Mouse (Mus musculus) CH12.LX (cell line): Measurements from ENCODE around the gene 1810049J17Rik. TPM values are rescaled to one million over a fixed set of nuclear protein-coding genes. Genes with fewer than 3 reads are reported as not detected.

ENCODE experiments used
- DNase-seq: peaks from one replicate; pipeline ENCODE4 v3.0.0-alpha.2; 2013; ENCODE audit errors: extremely low read depth
- H3K27ac ChIP-seq: 2 replicates; pipeline ENCODE4 v1.5.1; 2012; ENCODE audit warnings: low read depth, mild to moderate bottlenecking, control low read depth, moderate library complexity; ENCODE audit not compliant: insufficient read depth
- H3K27me3 ChIP-seq: replicated peaks from 2 replicates; pipeline ENCODE3; 2012; ENCODE audit warnings: inconsistent platforms
- H3K36me3 ChIP-seq, 2 experiments: replicated peaks in 1 of 2; 2 replicates each; pipeline versions ENCODE3 to v1.6.1; 2012; ENCODE audit warnings: inconsistent platforms in 1 of 2, low read length in 1 of 2, mild to moderate bottlenecking in 1 of 2, mixed read lengths in 1 of 2, moderate library complexity in 1 of 2; ENCODE audit not compliant: control insufficient read depth in 1 of 2, insufficient read depth in 1 of 2
- H3K4me1 ChIP-seq, 2 experiments: 2 replicates each; pipeline ENCODE4 v1.6.1; 2012; ENCODE audit warnings: inconsistent platforms in 1 of 2, moderate library complexity in 1 of 2; ENCODE audit not compliant: insufficient read depth in 2 of 2, control insufficient read depth in 1 of 2
- H3K4me2 ChIP-seq: 2 replicates; pipeline ENCODE4 v1.6.1; 2012; ENCODE audit warnings: low read depth, mild to moderate bottlenecking, control low read depth; ENCODE audit not compliant: poor library complexity, insufficient read depth, severe bottlenecking
- H3K4me3 ChIP-seq, 3 experiments: fragments of 150-350 bp in 1 of 3; sonication (generic) in 1 of 3; replicated peaks in 1 of 3; 2 replicates each; pipeline versions ENCODE3 to v1.5.1; 2011 to 2012; ENCODE audit warnings: low read depth in 2 of 3, low read length in 2 of 3, mild to moderate bottlenecking in 2 of 3, moderate library complexity in 2 of 3, control low read depth in 1 of 3, improper control_type of control experiment in 1 of 3, inconsistent platforms in 1 of 3, mixed read lengths in 1 of 3; ENCODE audit not compliant: poor library complexity in 1 of 3
- H3K79me2 ChIP-seq: replicated peaks from 2 replicates; pipeline ENCODE4 v1.6.1; 2012; ENCODE audit warnings: mild to moderate bottlenecking, moderate library complexity; ENCODE audit not compliant: control insufficient read depth, poor library complexity, insufficient read depth, severe bottlenecking; ENCODE audit errors: extremely low read depth
- H3K9ac ChIP-seq: 2 replicates; pipeline ENCODE4 v1.6.1; 2012; ENCODE audit warnings: low read depth, mild to moderate bottlenecking, control low read depth, moderate library complexity; ENCODE audit not compliant: insufficient read depth
- H3K9me3 ChIP-seq: replicated peaks from 2 replicates; pipeline ENCODE3; 2012; ENCODE audit warnings: low read length, inconsistent platforms, mixed read lengths
- CHD2 ChIP-seq: IDR thresholded peaks from 2 replicates; pipeline ENCODE4 v1.6.1; 2011; ENCODE audit warnings: low read length, improper control_type of control experiment
- ETS1 ChIP-seq: conservative IDR thresholded peaks from 2 replicates; pipeline ENCODE4 v1.6.1; 2012; ENCODE audit warnings: low read depth, mild to moderate bottlenecking, inconsistent platforms, low read length, improper control_type of control experiment, moderate library complexity
- GABPA ChIP-seq: IDR thresholded peaks from 2 replicates; pipeline ENCODE4 v1.6.1; 2012; ENCODE audit warnings: low read depth, low read length, improper control_type of control experiment, inconsistent platforms; ENCODE audit not compliant: insufficient replicate concordance
- HCFC1 ChIP-seq: IDR thresholded peaks from 2 replicates; pipeline ENCODE4 v1.6.1; 2012; ENCODE audit warnings: low read depth, mild to moderate bottlenecking, inconsistent platforms, low read length, improper control_type of control experiment
- IRF4 ChIP-seq: IDR thresholded peaks from 2 replicates; pipeline ENCODE4 v1.6.1; 2014; ENCODE audit warnings: low read depth, mild to moderate bottlenecking, inconsistent platforms, low read length, improper control_type of control experiment
- JUND ChIP-seq: conservative IDR thresholded peaks from 2 replicates; pipeline ENCODE4 v1.6.1; 2011; ENCODE audit warnings: low read depth, low read length, improper control_type of control experiment
- KAT2A ChIP-seq: IDR thresholded peaks from 2 replicates; pipeline ENCODE4 v1.6.1; 2012; ENCODE audit warnings: low read length, improper control_type of control experiment, inconsistent platforms; ENCODE audit not compliant: insufficient replicate concordance
- MAFK ChIP-seq: IDR thresholded peaks from 2 replicates; pipeline ENCODE4 v1.6.1; 2011; ENCODE audit warnings: low read length, improper control_type of control experiment; ENCODE audit not compliant: insufficient replicate concordance
- MAX ChIP-seq: IDR thresholded peaks from 2 replicates; pipeline ENCODE4 v1.6.1; 2011; ENCODE audit warnings: low read length, improper control_type of control experiment
- MAZ ChIP-seq: IDR thresholded peaks from 2 replicates; pipeline ENCODE4 v1.6.1; 2012; ENCODE audit warnings: low read depth, mild to moderate bottlenecking, inconsistent platforms, low read length, improper control_type of control experiment, moderate library complexity
- MXI1 ChIP-seq: IDR thresholded peaks from 2 replicates; pipeline ENCODE4 v1.6.1; 2011; ENCODE audit warnings: mild to moderate bottlenecking, low read depth, low read length, improper control_type of control experiment
- MYC ChIP-seq: IDR thresholded peaks from 2 replicates; pipeline ENCODE4 v1.6.1; 2011; ENCODE audit warnings: low read depth, mild to moderate bottlenecking, improper control_type of control experiment, low read length
- NELFE ChIP-seq: IDR thresholded peaks from 2 replicates; pipeline ENCODE4 v1.6.1; 2011; ENCODE audit warnings: low read depth, low read length, improper control_type of control experiment
- POLR2AphosphoS2 ChIP-seq: IDR thresholded peaks from 2 replicates; pipeline ENCODE4 v1.6.1; 2011; ENCODE audit warnings: low read depth, low read length, improper control_type of control experiment
- SIN3A ChIP-seq: IDR thresholded peaks from 2 replicates; pipeline ENCODE4 v1.6.1; 2012; ENCODE audit warnings: low read length, improper control_type of control experiment, inconsistent platforms
- SMC3 ChIP-seq: IDR thresholded peaks from 2 replicates; pipeline ENCODE4 v1.6.1; 2011; ENCODE audit warnings: low read depth, low read length, improper control_type of control experiment
- TBP ChIP-seq: conservative IDR thresholded peaks from 2 replicates; pipeline ENCODE4 v1.6.1; 2011; ENCODE audit warnings: low read depth, low read length, improper control_type of control experiment
- TCF12 ChIP-seq: IDR thresholded peaks from 2 replicates; pipeline ENCODE4 v1.6.1; 2014; ENCODE audit warnings: low read depth, mild to moderate bottlenecking, inconsistent platforms, low read length, improper control_type of control experiment
- UBTF ChIP-seq: IDR thresholded peaks from 2 replicates; pipeline ENCODE4 v1.6.1; 2012; ENCODE audit warnings: low read depth, mild to moderate bottlenecking, inconsistent platforms, low read length, improper control_type of control experiment, moderate library complexity
- USF2 ChIP-seq: conservative IDR thresholded peaks from 2 replicates; pipeline ENCODE4 v1.6.1; 2011; ENCODE audit warnings: low read depth, low read length, improper control_type of control experiment
- ZC3H11A ChIP-seq: IDR thresholded peaks from 2 replicates; pipeline ENCODE4 v1.6.1; 2012; ENCODE audit warnings: low read depth, mild to moderate bottlenecking, inconsistent platforms, low read length, improper control_type of control experiment
- ZKSCAN1 ChIP-seq: IDR thresholded peaks from 2 replicates; pipeline ENCODE4 v1.6.1; 2012; ENCODE audit warnings: low read depth, inconsistent platforms, low read length, improper control_type of control experiment, borderline replicate concordance
- ZMIZ1 ChIP-seq: IDR thresholded peaks from 2 replicates; pipeline ENCODE4 v1.6.1; 2012; ENCODE audit warnings: low read depth, mild to moderate bottlenecking, inconsistent platforms, low read length, improper control_type of control experiment
- ZNF384 ChIP-seq: IDR thresholded peaks from 2 replicates; pipeline ENCODE4 v1.6.1; 2012; ENCODE audit warnings: low read depth, low read length, improper control_type of control experiment, inconsistent platforms
- dilution Hi-C: fragments of 300-500 bp; cut with MboI; formaldehyde crosslinking; loops from 2 replicates; pipeline ENCODE4 v1.14.3; 2020; ENCODE audit warnings: low sequenced_read_pairs; ENCODE audit not compliant: extremely low pct_unique_long_range_greater_than_20kb, extremely low pct_ligation_motif_present
- in situ Hi-C: fragments of 300-500 bp; cut with MboI; formaldehyde crosslinking; loops from 3 replicates; pipeline ENCODE4 v1.14.3; 2019; ENCODE audit warnings: low sequenced_read_pairs, low pct_ligation_motif_present, low pct_unique_long_range_greater_than_20kb, mixed read lengths
- polyA plus RNA-seq: library from polyadenylated mRNA; unstranded; fragments of >175 nt; gene quantifications from 2 replicates; pipeline ENCODE4 v1.2.1, GENCODE M21; 2012; ENCODE audit warnings: low read depth; ENCODE audit not compliant: insufficient read length
- total RNA-seq, 2 experiments: library from RNA; depleted of rRNA; stranded (reverse); fragments of 300-350 nt in 1 of 2; fragments of >200 nt in 1 of 2; gene quantifications; 2 replicates each; pipeline ENCODE4 v1.2.3; 2012 to 2014

The 1810049J17Rik gene
- total and polyA plus RNA-seq, 3 experiments = 17.6 TPM; not detected in 2

- Histone ChIP-seq H3K27ac (no peak overlapping the region), H3K36me3 (peaks cover 2 to 37% of the 10 kb centered on the region in 2 experiments), H3K4me2 (no peak overlapping the region), H3K27me3 (no peaks in the 10 kb centered on the region), H3K79me2 (no peaks in the 10 kb centered on the region), H3K4me3 (no peak overlapping the region), H3K4me1 (no peaks in the 10 kb centered on the region), H3K9ac (no peak overlapping the region), H3K9me3 (no peaks in the 10 kb centered on the region)
- dilution Hi-C loops = no loop called here
- no peak for TF ChIP-seq CHD2
- TF ChIP-seq TBP = no peak
- TF ChIP-seq MYC = no peak
- TF ChIP-seq ETS1 = no peak
- no peak for TF ChIP-seq MXI1
- no peak for TF ChIP-seq UBTF
- TF ChIP-seq ZC3H11A = no peak
- no peak for TF ChIP-seq GABPA
- no peak for TF ChIP-seq MAX
- in situ Hi-C loops = loop anchor here (10.0 kb wide), 1 partner anchor 167 kb away; no protein-coding TSS in a partner anchor
- no peak for DNase-seq
Observed at GRCm38 (mm10) chr15:12362001-12362700, 40.5 kb upstream of the 1810049J17Rik start.

GRCm38 (mm10) chr15:12360519-12361212 is 39.0 kb upstream of the 1810049J17Rik start:
- H3K9me3 ChIP-seq = no peaks in the 10 kb centered on the region
- in situ Hi-C loops (loop anchor here (10.0 kb wide), 1 partner anchor 166 kb away; no protein-coding TSS in a partner anchor), dilution Hi-C loops (no loop called here)
- no peaks in the 10 kb centered on the region for H3K79me2 ChIP-seq
- DNase-seq = no peak
- TF ChIP-seq MAX (no peak), SMC3 (no peak), MAFK (no peak), KAT2A (no peak), ZMIZ1 (no peak), ZC3H11A (no peak), ZNF384 (no peak), JUND (no peak), TCF12 (no peak), MXI1 (no peak), SIN3A (no peak), IRF4 (no peak), NELFE (no peak), ZKSCAN1 (no peak), HCFC1 (no peak), MAZ (no peak), GABPA (no peak), USF2 (no peak), POLR2AphosphoS2 (no peak)
- H3K4me2 ChIP-seq = no peak overlapping the region
- H3K27me3 ChIP-seq = no peaks in the 10 kb centered on the region
- H3K9ac ChIP-seq = no peak overlapping the region
- H3K36me3 ChIP-seq = peaks cover 8 to 49% of the 10 kb centered on the region in 2 experiments
- no peak overlapping the region for H3K4me3 ChIP-seq
- H3K27ac ChIP-seq = no peak overlapping the region
- no peaks in the 10 kb centered on the region for H3K4me1 ChIP-seq
